Mouse (Mus musculus): Measurements from ENCODE around the gene Ccr4. TPM values are rescaled to one million over a fixed set of nuclear protein-coding genes. Genes with fewer than 3 reads are reported as not detected.

The Ccr4 gene
- polyA plus RNA-seq (2012; rRNA removed), result not detected in 2 replicates

- Histone ChIP-seq H3K4me1 (ENCODE audit: control insufficient read depth, insufficient read depth, low read length) (no peaks in the 10 kb centered on the region), H3K4me3 (ENCODE audit: insufficient read depth, low read length) (no peak within 1 kb of the TSS), H3K27ac (ENCODE audit: insufficient read depth, low read length) (no peak within 1 kb of the TSS)
- no peak for TF ChIP-seq CTCF (IDR thresholded peaks at IDR 0.05; ENCODE audit: extremely low read depth, insufficient read depth, low read length)
These were observed at the start of gene Ccr4 for GRCm38 (mm10) chr9:114504816-114505215. Ccr4 (minus strand) TSS chr9:114504916.

- no peaks in the 10 kb centered on the region for H3K4me1 ChIP-seq (ENCODE audit: control insufficient read depth, insufficient read depth, low read length)
- TF ChIP-seq CTCF (IDR thresholded peaks at IDR 0.05; ENCODE audit: extremely low read depth, insufficient read depth, low read length) (no peak), POLR2A (IDR thresholded peaks at IDR 0.05; ENCODE audit: extremely low read depth, insufficient read depth, low read length) (no peak)
- no peak overlapping the region for H3K4me3 ChIP-seq (ENCODE audit: insufficient read depth, low read length)
These were observed 49.1 kb upstream of the Ccr4 start for GRCm38 (mm10) chr9:114553828-114554227.

DNA sequence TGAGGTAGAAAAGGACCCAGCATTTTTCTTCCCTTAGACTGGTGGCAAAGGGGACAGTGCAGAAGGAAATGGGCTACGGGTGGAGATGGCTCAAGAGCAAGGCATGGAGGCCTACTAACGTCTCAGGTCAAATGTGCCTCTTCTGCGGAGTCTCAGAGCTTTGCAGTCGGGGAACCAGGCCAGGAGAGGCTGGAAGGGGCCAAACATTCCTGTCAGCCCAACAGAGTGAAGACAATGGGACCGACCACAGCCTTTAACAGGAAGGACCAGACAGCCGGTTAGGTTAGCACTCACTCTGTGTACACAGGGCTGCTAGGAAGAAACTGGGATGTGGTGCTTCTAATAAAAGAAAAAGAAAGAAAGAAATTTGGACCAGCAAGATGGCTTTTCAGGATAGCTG lies 45.3 kb upstream of the Ccr4 start:
- Histone ChIP-seq H3K4me3 (ENCODE audit: insufficient read depth, low read length) (no peak overlapping the region), H3K4me1 (ENCODE audit: control insufficient read depth, insufficient read depth, low read length) (no peaks in the 10 kb centered on the region), H3K27ac (ENCODE audit: insufficient read depth, low read length) (no peak overlapping the region)
- TF ChIP-seq POLR2A (IDR thresholded peaks at IDR 0.05; ENCODE audit: extremely low read depth, insufficient read depth, low read length) (no peak), CTCF (IDR thresholded peaks at IDR 0.05; ENCODE audit: extremely low read depth, insufficient read depth, low read length) (no peak)

More at GRCm38 (mm10) chr9:114553828-114554227, 49.1 kb upstream of the Ccr4 start:
- H3K27ac ChIP-seq (ENCODE audit: insufficient read depth, low read length), result no peak overlapping the region

DNA sequence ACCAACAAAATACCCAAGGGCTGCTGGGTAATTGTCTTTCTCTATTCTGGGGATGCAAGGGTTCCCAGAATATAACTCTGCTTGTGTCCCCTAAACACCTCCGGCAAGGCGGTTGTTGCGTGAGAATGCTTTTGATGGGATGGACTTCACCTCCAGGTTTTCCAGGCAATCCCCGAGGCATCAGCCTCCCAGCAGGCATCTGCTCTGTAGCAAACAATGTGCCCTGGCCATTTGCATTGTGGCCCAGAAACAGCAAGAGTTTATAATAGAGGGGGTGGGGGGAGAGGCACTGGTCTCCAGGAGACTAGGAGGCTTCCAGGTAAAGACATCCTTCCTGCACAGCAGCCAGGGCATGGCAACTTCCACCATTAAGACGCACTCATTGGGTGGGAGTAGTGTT lies 44.4 kb upstream of the Ccr4 start:
- Histone ChIP-seq H3K4me3 (ENCODE audit: insufficient read depth, low read length) (no peak overlapping the region), H3K27ac (ENCODE audit: insufficient read depth, low read length) (no peak overlapping the region), H3K4me1 (ENCODE audit: control insufficient read depth, insufficient read depth, low read length) (no peaks in the 10 kb centered on the region)
- TF ChIP-seq POLR2A (IDR thresholded peaks at IDR 0.05; ENCODE audit: extremely low read depth, insufficient read depth, low read length) (no peak), CTCF (IDR thresholded peaks at IDR 0.05; ENCODE audit: extremely low read depth, insufficient read depth, low read length) (no peak)

- TF ChIP-seq POLR2A (IDR thresholded peaks at IDR 0.05; ENCODE audit: extremely low read depth, insufficient read depth, low read length) (no peak), CTCF (IDR thresholded peaks at IDR 0.05; ENCODE audit: extremely low read depth, insufficient read depth, low read length) (no peak)
These were observed 43.8 kb upstream of the Ccr4 start for GRCm38 (mm10) chr9:114548496-114548895.

DNA sequence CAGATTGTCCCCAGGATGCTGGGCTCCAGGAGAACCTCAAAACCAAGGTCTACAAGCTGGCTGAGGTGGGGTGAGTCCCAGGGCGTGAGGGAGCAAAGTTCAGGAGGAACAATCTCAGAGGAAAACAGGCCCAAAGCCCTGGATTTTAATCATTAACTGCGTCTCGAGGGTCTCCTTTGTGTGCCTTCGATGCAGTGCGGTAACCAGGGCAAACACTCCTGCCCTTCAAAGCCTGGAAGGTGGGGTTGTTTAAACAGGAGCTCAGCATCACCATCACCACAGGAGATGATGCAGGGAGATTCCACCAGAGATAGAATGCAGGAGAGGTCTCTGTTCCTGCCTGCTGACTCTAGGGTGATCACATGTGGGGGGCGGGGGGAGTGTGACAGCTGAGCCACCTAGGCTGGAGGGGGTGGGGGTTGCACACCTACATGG lies 42.9 kb upstream of the Ccr4 start:
- Histone ChIP-seq H3K4me3 (ENCODE audit: insufficient read depth, low read length) (no peak overlapping the region), H3K4me1 (ENCODE audit: control insufficient read depth, insufficient read depth, low read length) (no peaks in the 10 kb centered on the region), H3K27ac (ENCODE audit: insufficient read depth, low read length) (no peak overlapping the region)
- no peak for TF ChIP-seq CTCF (IDR thresholded peaks at IDR 0.05; ENCODE audit: extremely low read depth, insufficient read depth, low read length)
- TF ChIP-seq POLR2A (IDR thresholded peaks at IDR 0.05; ENCODE audit: extremely low read depth, insufficient read depth, low read length), result no peak

More at GRCm38 (mm10) chr9:114548496-114548895, 43.8 kb upstream of the Ccr4 start:
- Histone ChIP-seq H3K27ac (ENCODE audit: insufficient read depth, low read length) (no peak overlapping the region), H3K4me3 (ENCODE audit: insufficient read depth, low read length) (no peak overlapping the region), H3K4me1 (ENCODE audit: control insufficient read depth, insufficient read depth, low read length) (no peaks in the 10 kb centered on the region)

DNA sequence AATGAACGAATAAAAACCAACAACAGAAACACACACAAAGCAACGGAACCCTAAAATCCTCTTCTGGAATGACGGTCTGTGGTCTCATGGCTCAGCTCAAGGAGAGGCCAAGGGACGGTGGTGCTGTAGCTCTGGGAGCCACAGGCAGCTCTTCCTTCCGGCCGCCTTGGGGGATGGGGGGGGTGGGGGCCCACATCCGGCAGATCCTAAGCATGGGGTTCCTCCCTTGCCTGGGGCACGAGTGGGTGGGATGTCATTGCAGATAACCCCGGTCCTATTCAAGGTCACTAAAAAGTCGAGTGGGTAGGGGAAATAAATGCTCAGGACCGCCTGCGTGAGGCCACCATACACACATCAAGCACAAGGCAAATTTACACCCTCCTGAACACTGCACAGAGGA lies 42.0 kb upstream of the Ccr4 start:
- Histone ChIP-seq H3K4me1 (ENCODE audit: control insufficient read depth, insufficient read depth, low read length) (no peaks in the 10 kb centered on the region), H3K4me3 (ENCODE audit: insufficient read depth, low read length) (no peak overlapping the region), H3K27ac (ENCODE audit: insufficient read depth, low read length) (no peak overlapping the region)
- TF ChIP-seq CTCF (IDR thresholded peaks at IDR 0.05; ENCODE audit: extremely low read depth, insufficient read depth, low read length) (no peak), POLR2A (IDR thresholded peaks at IDR 0.05; ENCODE audit: extremely low read depth, insufficient read depth, low read length) (no peak)

- Histone ChIP-seq H3K4me3 (ENCODE audit: insufficient read depth, low read length) (no peak overlapping the region), H3K4me1 (ENCODE audit: control insufficient read depth, insufficient read depth, low read length) (no peaks in the 10 kb centered on the region), H3K27ac (ENCODE audit: insufficient read depth, low read length) (no peak overlapping the region)
- TF ChIP-seq CTCF (IDR thresholded peaks at IDR 0.05; ENCODE audit: extremely low read depth, insufficient read depth, low read length) (no peak), POLR2A (IDR thresholded peaks at IDR 0.05; ENCODE audit: extremely low read depth, insufficient read depth, low read length) (no peak)
These were observed 40.2 kb upstream of the Ccr4 start for GRCm38 (mm10) chr9:114544754-114545393.

DNA sequence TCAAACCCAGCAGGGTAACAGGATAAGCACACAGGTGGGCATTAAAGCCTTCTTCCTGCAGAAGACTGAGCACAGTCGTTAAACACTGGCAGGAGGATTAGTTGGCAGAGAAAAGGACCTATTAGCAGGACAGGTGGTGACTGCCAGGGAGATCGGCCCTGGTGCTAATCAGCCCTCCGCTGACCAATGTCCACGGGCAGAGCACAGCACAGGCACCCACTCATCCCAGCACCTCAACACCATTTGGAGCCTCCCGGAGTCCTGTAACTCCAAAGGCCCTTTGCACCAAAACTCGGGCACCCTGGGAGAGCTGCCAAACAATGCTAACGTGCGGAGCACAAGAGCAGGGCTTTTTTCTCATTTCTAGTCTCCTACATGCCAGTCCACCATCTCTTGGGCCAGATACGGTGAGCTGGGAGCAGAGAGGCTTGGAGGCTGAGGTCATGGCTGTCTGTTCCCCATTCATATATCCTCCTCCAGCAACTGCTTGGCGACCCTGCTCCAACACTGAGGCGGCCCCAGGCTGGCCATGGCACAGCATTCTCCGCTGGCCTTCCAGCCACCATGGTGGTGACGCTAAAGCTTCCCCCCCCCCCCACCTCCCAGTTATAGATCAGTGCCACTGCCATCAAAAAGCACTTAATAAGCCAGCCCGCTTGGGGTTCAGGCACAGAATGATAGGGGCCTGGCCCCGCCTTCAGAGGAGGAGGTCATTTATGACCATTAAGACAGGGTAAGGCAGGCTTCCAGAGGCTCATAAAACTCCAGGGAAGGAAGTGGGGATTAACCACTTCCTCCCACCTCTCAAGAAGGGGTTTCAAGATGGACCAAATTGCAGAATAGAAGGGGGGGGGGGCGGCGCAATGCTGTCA lies 39.4 kb upstream of the Ccr4 start:
- TF ChIP-seq CTCF (IDR thresholded peaks at IDR 0.05; ENCODE audit: extremely low read depth, insufficient read depth, low read length) (no peak), POLR2A (IDR thresholded peaks at IDR 0.05; ENCODE audit: extremely low read depth, insufficient read depth, low read length) (no peak)
- H3K27ac ChIP-seq (ENCODE audit: insufficient read depth, low read length), result no peak overlapping the region
- H3K4me1 ChIP-seq (ENCODE audit: control insufficient read depth, insufficient read depth, low read length), result no peaks in the 10 kb centered on the region
- H3K4me3 ChIP-seq (ENCODE audit: insufficient read depth, low read length), result no peak overlapping the region

Data from cortical plate, adult 2 months (tissue).